Mouse (Mus musculus): Measurements from ENCODE around the gene Abcg8.

Gene Abcg8

GRCm38 (mm10) chr17:84658951-84659350 is 17.2 kb upstream of the Abcg8 start:
- DNase-seq (ENCODE audit: low spot score), result no peak

DNA sequence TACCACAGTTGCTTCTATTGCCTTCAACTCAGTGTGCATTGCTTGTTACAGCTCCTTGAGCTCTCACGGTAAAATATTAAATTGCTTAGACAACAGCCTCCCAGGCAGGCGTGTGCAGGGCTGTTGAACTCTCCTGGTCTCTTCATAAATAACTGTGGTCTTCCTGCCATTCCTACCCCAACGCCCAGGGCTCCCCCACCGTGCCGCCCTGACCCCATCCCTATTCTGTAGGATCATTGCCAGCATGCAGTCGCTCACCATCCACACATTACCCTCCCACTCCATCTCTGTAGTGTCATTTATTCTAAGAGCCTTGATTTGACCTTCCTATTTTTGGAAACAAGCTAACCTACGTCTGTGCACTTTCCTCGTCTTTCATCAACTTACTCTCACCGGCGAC is 11.0 kb upstream of the Abcg8 start:
- no peak for DNase-seq (ENCODE audit: low spot score)

GRCm38 (mm10) chr17:84665691-84666090 is 10.4 kb upstream of the Abcg8 start:
- DNase-seq (ENCODE audit: low spot score), result no peak

- no peak for DNase-seq (ENCODE audit: low spot score)
Measured at GRCm38 (mm10) chr17:84667848-84668247, 8.3 kb upstream of the Abcg8 start.

DNA sequence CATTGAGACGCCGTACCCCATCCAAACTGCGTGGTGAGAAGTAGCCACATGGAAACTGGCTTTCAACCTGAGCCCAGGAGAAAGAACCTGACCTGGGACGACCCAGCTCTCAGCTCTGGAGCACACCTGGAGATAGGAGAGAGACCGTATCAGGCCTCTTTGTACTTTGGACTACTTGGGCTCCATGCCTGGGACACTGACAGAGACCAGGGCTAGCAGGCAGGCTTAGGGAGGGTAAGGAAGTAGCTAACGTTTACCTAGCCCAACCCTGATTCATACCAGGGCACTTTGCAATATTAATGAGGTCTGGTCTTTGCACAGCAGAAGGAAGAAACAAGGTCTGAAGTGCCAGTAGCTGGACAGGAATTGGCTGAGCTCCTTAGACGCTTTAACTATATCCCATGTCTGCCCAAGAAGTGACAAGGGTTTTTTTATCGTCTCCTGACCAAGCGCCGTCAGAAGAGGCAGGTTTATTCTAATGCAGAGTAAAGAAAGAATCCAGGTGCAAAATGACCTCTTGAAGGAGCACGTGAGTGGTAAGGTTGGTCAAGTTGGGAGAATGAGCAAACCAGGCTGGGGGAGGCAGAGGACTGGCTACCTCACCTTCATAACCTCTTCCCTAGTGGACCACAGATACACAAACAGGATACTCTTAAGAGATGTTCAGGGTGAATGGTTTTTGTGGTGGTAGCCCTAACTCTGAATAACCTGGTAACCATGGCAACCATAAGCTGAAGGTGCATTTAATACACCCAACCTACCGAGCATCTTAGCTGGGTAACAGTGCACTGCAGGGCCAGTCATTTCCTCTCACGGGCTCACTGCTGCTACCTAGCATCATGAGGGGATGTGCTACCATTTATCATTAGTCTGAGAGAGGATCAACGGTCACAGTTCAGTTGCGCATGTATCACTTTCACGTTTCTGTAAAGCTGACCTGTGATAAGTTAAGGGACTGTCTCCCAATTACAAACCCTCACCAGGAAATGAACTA is 3.4 kb upstream of the Abcg8 start:
- no peak for DNase-seq (ENCODE audit: low spot score)

- no peak for DNase-seq (ENCODE audit: low spot score)
Measured at GRCm38 (mm10) chr17:84674048-84674447, 2.1 kb upstream of the Abcg8 start.

DNA sequence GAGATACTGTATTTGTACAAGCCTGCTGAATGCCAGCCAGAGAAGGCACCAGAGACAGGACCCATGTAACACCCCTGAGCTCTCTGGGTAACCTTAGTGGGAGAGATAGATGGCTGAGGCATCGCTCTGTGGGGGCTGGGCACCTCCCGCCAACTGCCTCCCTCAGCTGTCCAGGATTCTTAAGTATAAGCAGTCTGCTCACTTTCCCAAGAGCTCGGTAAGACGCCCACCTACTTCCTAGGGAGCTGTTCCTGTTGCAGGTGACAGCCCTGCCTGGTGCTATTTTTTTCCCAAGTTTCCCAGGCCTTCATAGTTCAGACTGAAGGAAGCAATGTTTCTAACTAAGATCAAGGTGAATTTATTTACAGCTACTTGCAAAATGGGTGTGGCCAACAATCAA is 898 bp upstream of the Abcg8 start:
- no peak for DNase-seq (ENCODE audit: low spot score)

- no peak for DNase-seq (ENCODE audit: low spot score)
Measured at GRCm38 (mm10) chr17:84677595-84677994, 1.5 kb downstream of the Abcg8 start.

DNA sequence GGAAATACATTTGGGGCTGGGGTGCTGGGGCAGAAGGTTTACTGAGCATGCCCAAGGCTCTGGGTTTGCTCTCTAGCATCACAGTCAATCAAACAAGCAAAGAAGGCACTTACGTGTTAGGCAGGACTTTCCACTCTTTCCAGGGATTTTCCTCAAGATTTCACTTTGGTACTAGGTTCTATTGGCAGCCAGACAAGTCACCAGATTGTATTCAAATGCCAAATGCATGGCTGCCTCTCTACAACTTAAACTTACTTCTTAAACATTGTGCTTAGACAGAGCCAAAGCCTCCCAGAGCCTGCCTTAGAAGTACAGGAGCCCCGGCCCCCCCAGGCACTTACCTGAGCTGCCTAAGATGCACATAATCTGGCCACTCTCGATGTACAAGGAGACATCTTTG is 5.6 kb downstream of the Abcg8 start:
- no peak for DNase-seq (ENCODE audit: low spot score)

DNA sequence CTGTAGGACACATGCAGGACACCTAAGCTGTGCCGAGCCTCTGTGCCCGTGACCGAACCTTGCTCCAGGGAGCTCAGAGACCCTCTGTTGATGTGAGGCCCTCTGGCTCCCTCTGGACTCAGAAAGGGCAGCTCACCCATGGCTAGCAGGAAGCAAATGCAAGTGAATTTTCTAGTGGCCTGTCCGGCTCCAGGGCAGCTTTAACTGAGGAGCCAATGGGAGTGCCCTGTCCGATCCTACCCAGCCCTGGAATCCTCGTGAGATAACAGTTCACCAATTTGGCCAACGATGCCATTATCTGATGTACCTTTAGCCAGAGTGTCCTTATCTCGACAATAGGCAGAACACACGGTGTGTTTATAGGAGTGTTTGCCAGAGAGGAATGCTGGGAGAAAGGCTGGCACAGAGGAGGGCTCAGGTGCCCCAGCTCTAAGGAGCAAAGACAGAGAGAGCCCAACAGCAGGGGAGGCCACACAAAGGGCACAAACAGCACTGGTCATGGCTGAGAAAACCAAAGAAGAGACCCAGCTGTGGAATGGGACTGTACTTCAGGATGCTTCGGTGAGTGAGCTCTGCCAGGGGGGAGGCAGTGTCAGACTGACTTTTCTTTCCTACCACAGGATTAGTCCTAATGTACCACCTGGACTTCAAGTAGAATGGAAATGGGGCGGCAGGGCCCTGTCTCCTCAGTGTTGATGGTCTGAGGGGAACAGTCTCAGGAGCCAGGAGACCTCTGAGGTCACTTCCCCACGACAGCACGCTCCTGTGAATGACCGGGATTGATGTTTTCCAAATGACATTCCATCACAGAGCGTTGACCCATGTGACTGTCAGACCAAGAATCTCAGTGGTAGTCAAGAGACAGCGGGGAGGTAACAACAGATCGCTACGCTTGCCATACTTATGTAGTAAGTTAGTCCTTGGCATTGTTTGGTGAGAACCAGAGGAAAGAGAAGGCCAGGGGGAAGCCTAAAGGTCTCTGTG is 6.9 kb downstream of the Abcg8 start, which contains the start of gene Abcg5:
Gene Abcg5, minus strand, starts transcription at position 278 of the 984 bp plus-strand sequence.
- DNase-seq (ENCODE audit: low spot score), result no peak

DNA sequence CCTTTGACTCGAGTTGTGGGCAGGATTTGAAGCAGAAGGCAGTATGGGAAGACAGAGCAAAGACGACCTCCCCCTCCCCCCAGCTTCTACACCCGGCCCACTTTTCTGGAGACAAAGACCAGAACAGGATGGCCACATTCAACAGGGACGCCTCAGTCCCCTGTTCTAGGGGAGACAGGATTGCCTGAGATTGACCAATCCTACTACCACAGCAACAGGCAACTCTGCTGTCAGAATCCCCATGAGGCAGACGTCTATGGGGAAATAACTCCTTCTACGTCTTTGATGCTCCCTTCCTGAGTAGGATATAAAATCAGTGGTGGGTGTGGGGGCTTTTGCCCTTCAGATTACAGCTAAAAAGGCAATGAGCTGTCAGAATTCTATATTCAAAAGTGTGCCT is 8.2 kb downstream of the Abcg8 start:
- no peak for DNase-seq (ENCODE audit: low spot score)

GRCm38 (mm10) chr17:84685286-84685685 is 9.2 kb downstream of the Abcg8 start:
- DNase-seq (ENCODE audit: low spot score), result no peak

- DNase-seq (ENCODE audit: low spot score), result no peak
Measured at GRCm38 (mm10) chr17:84687994-84688393, 11.9 kb downstream of the Abcg8 start.

GRCm38 (mm10) chr17:84688834-84689233 is 12.7 kb downstream of the Abcg8 start:
- DNase-seq (ENCODE audit: low spot score), result no peak

DNA sequence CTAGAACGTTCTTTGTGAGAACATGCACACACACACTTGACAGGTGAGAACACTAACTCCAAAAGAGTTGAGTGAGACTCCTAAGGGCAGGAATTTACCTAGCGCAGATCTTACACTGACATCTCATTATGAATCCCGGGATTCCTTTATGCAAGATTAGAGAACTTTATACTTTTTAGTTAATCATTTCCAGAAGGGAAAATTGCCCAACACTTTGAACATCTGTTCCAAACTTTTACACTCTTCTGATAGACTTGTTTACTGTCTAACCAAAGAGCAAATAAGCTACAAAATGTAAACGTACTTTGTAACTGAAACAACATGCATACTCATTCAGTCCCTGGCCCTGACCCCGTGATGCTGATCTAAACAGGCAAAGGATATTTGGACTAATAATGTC is 13.2 kb downstream of the Abcg8 start:
- DNase-seq (ENCODE audit: low spot score), result no peak

DNA sequence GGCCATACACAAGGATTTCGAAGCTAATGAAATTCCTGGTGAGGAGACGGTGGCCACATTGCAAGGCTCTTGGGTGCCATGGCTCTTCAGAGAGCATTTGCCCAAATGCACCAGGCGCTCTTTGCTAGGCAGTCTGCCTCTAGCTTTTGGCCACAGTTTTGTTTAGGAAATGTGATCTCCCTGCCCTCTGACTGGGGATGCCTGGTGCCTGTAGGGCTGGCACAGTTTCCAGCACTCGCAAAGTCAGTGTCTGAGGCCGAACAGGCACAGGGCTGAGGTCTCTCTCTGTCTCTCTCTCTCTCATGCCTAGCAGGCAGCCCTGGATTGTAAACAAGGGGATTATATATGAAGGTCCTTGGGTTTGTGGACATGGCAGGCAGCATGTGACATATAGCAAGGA is 14.0 kb downstream of the Abcg8 start:
- no peak for DNase-seq (ENCODE audit: low spot score)

DNA sequence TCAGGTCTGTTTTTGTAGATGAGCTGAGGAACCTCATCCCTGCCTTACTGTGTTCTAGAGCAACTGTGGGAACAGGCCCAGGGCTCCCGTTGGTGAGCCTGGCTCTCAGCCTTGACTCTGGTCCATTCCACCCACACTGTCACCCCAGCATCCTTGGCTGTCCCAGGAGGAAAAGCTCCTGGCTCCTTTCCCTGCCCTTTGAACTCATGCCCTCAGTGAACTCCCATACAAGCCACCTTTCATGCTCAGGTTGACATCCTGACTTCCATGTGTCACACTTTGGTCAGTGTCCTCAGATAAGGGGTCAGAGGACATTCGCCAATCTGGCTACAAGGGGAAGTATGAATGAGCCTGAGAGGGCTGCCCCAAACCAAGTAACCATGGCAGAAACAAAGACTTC is 17.6 kb downstream of the Abcg8 start:
- no peak for DNase-seq (ENCODE audit: low spot score)

- no peak for DNase-seq (ENCODE audit: low spot score)
Measured at GRCm38 (mm10) chr17:84696537-84696936, 20.4 kb downstream of the Abcg8 start.

- peak; percentile 59 for DNase-seq (ENCODE audit: low spot score)
Measured at GRCm38 (mm10) chr17:84698727-84699126, 22.6 kb downstream of the Abcg8 start.

- no peak for DNase-seq (ENCODE audit: low spot score)
Measured at GRCm38 (mm10) chr17:84707407-84707806, 31.3 kb downstream of the Abcg8 start.

- DNase-seq (ENCODE audit: low spot score), result no peak
Measured at GRCm38 (mm10) chr17:84708818-84709217, 32.7 kb downstream of the Abcg8 start.

- DNase-seq (ENCODE audit: low spot score), result no peak
Measured at GRCm38 (mm10) chr17:84709403-84709851, 33.3 kb downstream of the Abcg8 start.

Data from testis, postnatal 10 days (tissue).